Mouse (Mus musculus) kidney, adult 2 months (tissue): Measurements from ENCODE around the gene Dnhd1.

Source experiments
- CTCF ChIP-seq: fragments of 200-500 bp; conservative IDR thresholded peaks from 2 replicates; pipeline ENCODE4 v1.5.1; 2011; ENCODE audit warnings: low read depth, mild to moderate bottlenecking, control low read depth, low read length, moderate library complexity, mixed read lengths; ENCODE audit not compliant: insufficient read depth, insufficient read length
- POLR2A ChIP-seq: fragments of 200-500 bp; IDR thresholded peaks from one replicate; pipeline ENCODE4 v1.6.1; 2011; ENCODE audit warnings: low read depth, low read length, control low read depth

GRCm38 (mm10) chr7:105602860-105603623 lies 47.6 kb upstream of the Dnhd1 start:
- peak; percentile 96 for TF ChIP-seq CTCF
- TF ChIP-seq POLR2A, result no peak
